Mouse (Mus musculus) limb, embryonic 13.5 days (tissue): Measurements from ENCODE around the gene Ephb1. TPM values are rescaled to one million over a fixed set of nuclear protein-coding genes. Genes with fewer than 3 reads are reported as not detected.

Experiments used
- ATAC-seq: fragments of 200-750 bp; cut with Nextera tagmentation; 2 replicates; pipeline ENCODE4 v1.8.0; 2017; ENCODE audit warnings: low read depth, moderate number of reproducible peaks, moderate TSS enrichment; ENCODE audit not compliant: low FRiP score
- H3K27ac ChIP-seq: fragments of 300-500 bp; sonication (generic); 2 replicates; pipeline ENCODE4 v1.5.1; 2015; ENCODE audit warnings: inconsistent platforms, mild to moderate bottlenecking, moderate library complexity
- H3K27me3 ChIP-seq: fragments of 300-500 bp; sonication (generic); 2 replicates; pipeline ENCODE4 v1.6.1; 2015; ENCODE audit warnings: mild to moderate bottlenecking, inconsistent platforms
- H3K36me3 ChIP-seq: fragments of 300-500 bp; sonication (generic); 2 replicates; pipeline ENCODE4 v1.6.1; 2015; ENCODE audit warnings: inconsistent platforms, mild to moderate bottlenecking, moderate library complexity
- H3K4me1 ChIP-seq: fragments of 300-500 bp; sonication (generic); 2 replicates; pipeline ENCODE4 v1.6.1; 2015; ENCODE audit warnings: inconsistent platforms
- H3K4me2 ChIP-seq: fragments of 300-500 bp; sonication (generic); replicated peaks from 2 replicates; pipeline ENCODE4 v1.6.1; 2015; ENCODE audit warnings: inconsistent platforms, mild to moderate bottlenecking, moderate library complexity
- H3K4me3 ChIP-seq: fragments of 300-500 bp; sonication (generic); 2 replicates; pipeline ENCODE4 v1.5.1; 2015; ENCODE audit warnings: moderate library complexity, mild to moderate bottlenecking, inconsistent platforms
- H3K9ac ChIP-seq: fragments of 300-500 bp; sonication (generic); 2 replicates; pipeline ENCODE4 v1.6.1; 2015; ENCODE audit warnings: mild to moderate bottlenecking, inconsistent platforms
- H3K9me3 ChIP-seq: fragments of 300-500 bp; sonication (generic); 2 replicates; pipeline ENCODE4 v1.6.1; 2016; ENCODE audit warnings: inconsistent platforms
- WGBS: fragments of 180-500 bp; shearing (Covaris S2); methylation state at CpG from one replicate; pipeline ENCODE4 v1.1.7; 2015; 5-methylcytosine and 5-hydroxymethylcytosine counted together
- polyA plus RNA-seq: library from polyadenylated mRNA; unstranded; fragments of >200 nt; fragmentation: Nextera tagmentation; extraction: Ambion mirVana; gene quantifications from 2 replicates; pipeline ENCODE4 v1.2.1, GENCODE M21; 2015

The Ephb1 gene
- polyA plus RNA-seq, 1 experiment from 2014 or later = 4.2 TPM

DNA sequence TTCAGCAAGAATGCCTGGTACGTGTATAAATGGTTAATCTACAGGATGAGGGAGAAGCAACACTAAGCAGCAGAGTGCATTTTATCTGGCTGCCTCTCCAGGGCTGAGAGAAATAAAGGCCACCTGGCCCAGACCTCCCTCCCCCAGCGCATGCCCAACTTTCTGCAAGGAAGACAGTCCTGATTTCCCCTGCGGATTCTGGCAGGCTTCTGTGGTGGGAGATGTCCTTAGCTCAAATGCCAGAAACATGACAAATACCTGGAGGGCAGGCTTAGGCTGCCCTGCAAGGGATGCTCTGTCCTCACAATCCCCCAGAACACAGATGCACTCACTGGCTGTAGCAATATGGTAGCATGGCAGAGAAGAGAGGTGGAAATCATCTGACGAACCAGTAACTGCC is 416.4 kb downstream of the Ephb1 start:
- Histone ChIP-seq H3K4me2 (no peak overlapping the region), H3K9me3 (no peaks in the 10 kb centered on the region), H3K4me3 (no peak overlapping the region), H3K36me3 (no peaks in the 10 kb centered on the region), H3K27ac (no peak overlapping the region), H3K27me3 (no peaks in the 10 kb centered on the region), H3K4me1 (no peaks in the 10 kb centered on the region), H3K9ac (no peak overlapping the region)
- 75% methylated on average over 4 of the region's 4 CpGs for WGBS
- ATAC-seq = no peak

DNA sequence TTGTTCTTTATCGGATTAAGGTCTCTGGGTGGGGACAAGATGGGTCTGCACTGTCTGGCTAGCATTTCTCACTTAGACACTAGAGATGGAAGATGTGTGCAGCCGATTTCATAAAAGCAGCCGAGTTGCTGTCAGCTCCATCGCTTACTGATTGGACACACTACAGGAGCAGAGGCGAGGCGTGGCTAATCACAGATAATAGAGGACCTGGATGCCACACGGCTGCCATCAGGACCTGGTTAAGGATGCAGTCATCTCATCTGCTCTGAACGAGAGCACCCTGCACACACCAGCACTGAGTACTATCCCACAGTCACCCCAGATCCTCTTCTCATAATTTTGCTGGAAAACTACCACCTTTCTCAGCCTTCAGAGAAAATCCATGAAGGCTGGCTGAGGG is 419.6 kb downstream of the Ephb1 start:
- Histone ChIP-seq H3K4me3 (no peak overlapping the region), H3K9me3 (no peaks in the 10 kb centered on the region), H3K4me1 (no peaks in the 10 kb centered on the region), H3K27me3 (no peaks in the 10 kb centered on the region), H3K9ac (no peak overlapping the region), H3K4me2 (no peak overlapping the region), H3K36me3 (no peaks in the 10 kb centered on the region), H3K27ac (no peak overlapping the region)
- no peak for ATAC-seq
- 79% methylated on average over 8 of the region's 8 CpGs for WGBS

DNA sequence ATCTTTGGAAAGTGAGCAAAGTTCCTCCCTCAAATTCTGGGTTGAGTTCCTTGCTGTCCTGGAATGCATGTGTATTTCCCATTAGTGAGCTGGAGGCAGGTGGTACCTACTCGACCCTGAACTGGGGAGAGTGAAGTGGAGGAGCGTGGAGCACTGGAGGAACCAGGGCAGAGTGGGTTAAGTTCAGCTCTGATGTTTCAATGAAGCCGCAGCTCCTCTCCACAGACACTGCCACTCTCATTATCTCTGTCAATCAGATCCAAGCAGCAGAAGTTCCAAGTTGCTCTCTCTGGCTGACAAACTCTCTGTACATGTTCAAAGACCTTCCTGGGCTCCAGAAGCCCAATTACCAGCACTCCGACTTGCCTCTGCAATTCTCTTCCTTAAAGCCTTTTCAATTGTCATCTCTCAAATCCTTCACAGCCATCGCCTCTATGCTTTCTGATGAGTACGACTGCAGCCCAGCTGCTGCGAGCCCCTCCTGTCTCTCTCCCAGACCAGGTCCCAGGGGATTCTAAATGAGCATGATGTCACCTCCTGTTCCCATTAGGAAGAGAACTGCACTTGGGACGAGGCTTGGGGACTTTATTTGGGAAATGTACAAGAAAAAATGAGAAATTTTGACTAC is 420.4 kb downstream of the Ephb1 start:
- Histone ChIP-seq H3K9ac (no peak overlapping the region), H3K27ac (no peak overlapping the region), H3K9me3 (no peaks in the 10 kb centered on the region), H3K36me3 (no peaks in the 10 kb centered on the region), H3K4me3 (no peak overlapping the region), H3K4me2 (no peak overlapping the region), H3K4me1 (no peaks in the 10 kb centered on the region), H3K27me3 (no peaks in the 10 kb centered on the region)
- ATAC-seq = no peak
- WGBS = 58% methylated on average over 8 of the region's 8 CpGs

DNA sequence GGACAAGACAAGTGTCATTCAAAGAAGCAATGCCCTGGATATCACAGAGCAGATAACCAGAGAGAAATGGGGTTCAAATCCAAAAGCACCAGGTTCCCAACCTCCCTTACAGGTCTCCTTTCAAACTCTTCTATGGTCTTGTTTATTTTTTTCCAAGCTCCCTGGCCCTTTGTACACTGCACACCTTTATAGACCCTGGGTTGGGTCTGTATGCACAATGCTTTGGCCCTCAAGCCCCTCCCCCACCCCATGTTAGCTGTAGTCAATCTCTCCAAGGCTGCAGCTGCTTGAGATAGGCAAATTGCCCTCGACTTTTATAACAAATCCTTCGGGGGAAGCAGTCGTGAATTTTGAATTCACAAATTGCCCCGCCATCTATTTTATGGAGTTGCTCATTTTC is 429.7 kb downstream of the Ephb1 start:
- Histone ChIP-seq H3K9me3 (no peaks in the 10 kb centered on the region), H3K27ac (no peak overlapping the region), H3K4me3 (no peak overlapping the region), H3K4me1 (no peaks in the 10 kb centered on the region), H3K9ac (no peak overlapping the region), H3K36me3 (no peaks in the 10 kb centered on the region), H3K4me2 (no peak overlapping the region), H3K27me3 (no peaks in the 10 kb centered on the region)
- 39% methylated on average over 4 of the region's 4 CpGs for WGBS
- ATAC-seq = no peak

DNA sequence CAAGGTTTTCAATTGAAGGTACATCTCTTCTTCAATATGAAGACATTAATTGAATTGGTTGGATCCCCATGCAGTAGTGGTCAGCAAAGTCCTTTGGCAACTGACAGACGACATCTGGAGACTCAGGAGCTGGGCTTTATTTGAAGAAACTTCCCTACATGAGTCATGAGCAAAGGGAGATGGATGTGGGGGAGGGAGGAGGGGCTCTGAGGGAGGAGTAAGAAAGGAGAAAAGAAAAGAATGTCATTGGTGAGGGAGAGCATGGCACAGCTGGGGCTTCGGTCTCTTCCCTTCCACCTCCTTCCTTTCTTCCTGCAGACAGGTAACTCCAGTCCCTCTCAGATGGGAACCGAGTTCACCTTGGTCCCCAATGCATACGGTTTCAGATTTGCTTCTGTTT is 431.6 kb downstream of the Ephb1 start:
- H3K9ac ChIP-seq = no peak overlapping the region
- no peaks in the 10 kb centered on the region for H3K9me3 ChIP-seq
- no peaks in the 10 kb centered on the region for H3K27me3 ChIP-seq
- no peak for ATAC-seq
- no peak overlapping the region for H3K4me3 ChIP-seq
- no peak overlapping the region for H3K27ac ChIP-seq
- H3K4me1 ChIP-seq = no peaks in the 10 kb centered on the region
- no peak overlapping the region for H3K4me2 ChIP-seq
- 79% methylated on average over 4 of the region's 4 CpGs for WGBS
- H3K36me3 ChIP-seq = no peaks in the 10 kb centered on the region

DNA sequence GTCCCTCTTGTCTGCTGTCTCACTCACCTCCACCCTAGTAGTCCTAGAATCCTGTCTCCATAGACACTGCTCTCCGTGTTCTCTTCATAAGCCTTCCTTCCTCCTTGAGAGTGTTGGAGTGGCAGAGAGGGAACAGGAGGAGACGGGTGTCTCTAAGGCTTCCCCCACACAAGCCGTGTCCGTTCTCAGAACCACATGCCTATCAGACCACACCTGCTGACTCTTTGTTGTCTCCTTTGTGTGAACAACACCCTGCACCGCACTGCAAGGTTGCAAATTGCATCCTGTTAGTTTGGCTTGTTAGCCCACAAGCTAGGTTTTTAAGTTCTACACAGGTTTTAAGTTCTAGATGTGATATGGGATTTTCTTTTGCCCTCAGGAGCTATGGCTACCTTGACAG is 435.2 kb downstream of the Ephb1 start:
- no peak overlapping the region for H3K27ac ChIP-seq
- H3K9ac ChIP-seq = no peak overlapping the region
- no peak overlapping the region for H3K4me3 ChIP-seq
- H3K9me3 ChIP-seq = no peaks in the 10 kb centered on the region
- H3K27me3 ChIP-seq = no peaks in the 10 kb centered on the region
- H3K4me1 ChIP-seq = no peaks in the 10 kb centered on the region
- ATAC-seq = no peak
- no peak overlapping the region for H3K4me2 ChIP-seq
- no peaks in the 10 kb centered on the region for H3K36me3 ChIP-seq
- WGBS = 80% methylated on average over 5 of the region's 5 CpGs

DNA sequence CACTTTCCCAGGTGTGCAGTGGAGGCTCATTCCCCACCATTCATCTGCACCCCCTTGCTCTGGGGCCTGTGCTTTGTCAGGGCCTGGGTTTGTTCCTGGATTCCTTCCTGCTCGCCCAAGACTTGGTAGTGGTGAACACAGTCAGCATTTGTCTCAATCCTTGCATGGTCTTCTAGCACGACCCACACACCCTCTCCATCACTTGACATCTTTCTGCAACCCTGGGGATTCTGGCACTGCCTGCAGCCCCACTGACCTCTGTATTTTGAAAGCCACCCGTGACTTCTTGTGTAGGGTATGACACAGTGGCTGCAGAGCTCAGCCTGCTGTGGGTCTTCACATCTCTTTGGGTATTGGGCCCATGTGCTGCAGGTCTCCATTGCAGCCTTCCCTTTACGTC is 435.7 kb downstream of the Ephb1 start:
- Histone ChIP-seq H3K27me3 (no peaks in the 10 kb centered on the region), H3K4me1 (no peaks in the 10 kb centered on the region), H3K36me3 (no peaks in the 10 kb centered on the region), H3K9me3 (no peaks in the 10 kb centered on the region), H3K4me2 (no peak overlapping the region), H3K9ac (no peak overlapping the region), H3K4me3 (no peak overlapping the region), H3K27ac (no peak overlapping the region)
- WGBS = 82% methylated on average over 4 of the region's 4 CpGs
- ATAC-seq = no peak

DNA sequence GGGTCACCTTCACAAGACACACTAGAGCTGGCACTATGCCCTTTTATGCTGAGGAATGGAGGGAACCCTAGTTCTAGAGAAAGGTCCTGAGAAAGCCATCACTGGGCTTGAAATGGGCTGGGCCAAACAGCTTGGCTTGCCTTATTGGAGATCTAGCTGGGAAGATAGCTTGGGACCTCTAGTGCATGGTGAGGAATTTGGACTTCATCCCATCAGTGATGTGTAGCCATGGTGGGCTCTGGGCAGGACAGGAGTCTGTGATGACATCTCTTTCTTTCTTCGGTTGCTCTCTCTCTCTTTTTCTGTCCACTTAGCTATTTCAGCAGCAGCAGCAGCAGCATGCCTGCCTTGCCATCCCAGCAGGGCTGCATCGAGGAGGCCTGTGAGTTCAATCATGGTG is 439.4 kb downstream of the Ephb1 start:
- Histone ChIP-seq H3K4me3 (no peak overlapping the region), H3K36me3 (no peaks in the 10 kb centered on the region), H3K9me3 (no peaks in the 10 kb centered on the region), H3K27ac (no peak overlapping the region), H3K4me1 (peaks cover 6% of the 10 kb centered on the region; the same call in 1 of the 2 replicates), H3K4me2 (no peak overlapping the region), H3K9ac (no peak overlapping the region), H3K27me3 (no peaks in the 10 kb centered on the region)
- no peak for ATAC-seq
- WGBS = 87% methylated on average over 2 of the region's 2 CpGs

DNA sequence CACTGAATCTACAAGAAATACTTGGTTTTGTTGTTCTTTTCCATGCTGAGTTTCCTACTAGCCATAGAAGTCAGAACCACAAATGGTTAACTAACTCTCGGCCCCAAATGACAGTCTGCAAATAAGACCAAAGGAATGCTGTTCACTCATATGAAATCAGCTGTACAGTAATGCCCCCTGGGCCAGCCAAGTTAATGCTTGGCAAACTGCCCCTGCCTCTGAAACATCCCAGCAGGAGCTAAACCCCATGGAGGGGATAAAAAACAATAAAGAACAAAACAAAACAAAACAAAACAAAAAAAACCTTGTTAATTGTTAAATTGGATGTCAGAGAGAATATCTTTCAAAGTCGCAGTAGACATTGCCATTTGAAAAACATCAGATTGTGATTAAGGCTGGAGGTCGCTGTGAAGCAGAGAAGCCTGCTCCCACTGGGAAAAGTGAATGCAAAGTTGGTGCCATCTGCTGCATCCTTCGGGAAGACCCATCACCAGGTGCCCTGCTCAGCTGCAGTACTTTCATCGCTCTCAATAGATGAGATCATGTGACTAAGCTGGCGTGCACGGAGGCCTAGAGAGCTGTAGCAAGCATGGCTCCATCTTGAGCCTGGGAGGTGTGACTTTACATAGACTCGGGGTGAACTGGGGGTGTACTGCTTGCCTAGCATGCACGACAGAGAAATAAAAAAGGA is 443.2 kb downstream of the Ephb1 start:
- Histone ChIP-seq H3K36me3 (no peaks in the 10 kb centered on the region), H3K4me3 (no peak overlapping the region), H3K9ac (no peak overlapping the region), H3K4me2 (no peak overlapping the region), H3K9me3 (no peaks in the 10 kb centered on the region), H3K27ac (no peak overlapping the region), H3K4me1 (peaks cover 6% of the 10 kb centered on the region; the same call in 1 of the 2 replicates), H3K27me3 (no peaks in the 10 kb centered on the region)
- no peak for ATAC-seq
- WGBS = 51% methylated on average over 9 of the region's 9 CpGs

DNA sequence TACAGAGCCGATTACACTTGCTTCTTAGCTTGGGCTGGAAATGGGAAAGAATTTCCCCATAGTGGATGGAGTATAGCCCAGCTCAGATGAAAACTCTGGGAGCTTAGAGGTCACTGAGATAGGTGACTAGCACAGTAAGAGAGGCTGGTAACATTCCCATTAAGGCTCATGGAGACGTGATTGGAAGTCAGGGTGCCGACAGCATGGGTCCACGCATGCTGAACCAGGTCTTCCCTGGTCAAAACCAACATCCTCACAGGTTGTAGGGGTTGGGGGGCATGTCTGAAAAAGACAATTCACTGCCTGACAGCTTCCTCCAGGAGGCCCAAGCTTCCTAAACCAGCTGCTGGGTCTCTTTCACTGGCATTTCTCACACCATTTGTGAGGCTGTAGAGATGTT is 445.0 kb downstream of the Ephb1 start:
- Histone ChIP-seq H3K4me3 (no peak overlapping the region), H3K27me3 (no peaks in the 10 kb centered on the region), H3K36me3 (no peaks in the 10 kb centered on the region), H3K27ac (no peak overlapping the region), H3K9ac (no peak overlapping the region), H3K9me3 (no peaks in the 10 kb centered on the region), H3K4me2 (no peak overlapping the region), H3K4me1 (peaks cover 6% of the 10 kb centered on the region; the same call in 1 of the 2 replicates)
- 85% methylated on average over 4 of the region's 4 CpGs for WGBS
- no peak for ATAC-seq

DNA sequence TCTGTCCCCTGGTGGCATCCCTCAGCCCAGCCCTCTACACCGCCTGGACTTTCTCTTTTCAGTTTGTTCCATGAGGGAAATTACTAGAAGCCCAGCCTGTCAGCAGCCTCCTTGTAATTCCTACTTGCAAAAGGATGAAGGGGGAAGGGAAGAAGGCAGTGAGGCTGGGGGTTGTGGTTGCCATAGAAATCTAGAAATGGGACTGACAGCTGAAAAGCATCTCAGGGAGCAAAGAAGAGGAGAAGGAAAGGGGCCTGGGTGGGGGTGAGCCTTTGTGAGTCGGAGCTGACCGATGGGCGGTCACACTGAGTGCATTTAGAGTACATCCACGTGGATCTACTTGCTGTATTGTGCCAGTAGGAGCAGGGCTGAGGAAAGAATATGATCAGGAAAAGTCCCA is 445.6 kb downstream of the Ephb1 start:
- Histone ChIP-seq H3K4me3 (no peak overlapping the region), H3K9me3 (no peaks in the 10 kb centered on the region), H3K9ac (no peak overlapping the region), H3K27ac (no peak overlapping the region), H3K4me2 (no peak overlapping the region), H3K27me3 (no peaks in the 10 kb centered on the region), H3K36me3 (no peaks in the 10 kb centered on the region), H3K4me1 (peaks cover 6% of the 10 kb centered on the region; the same call in 1 of the 2 replicates)
- 79% methylated on average over 5 of the region's 5 CpGs for WGBS
- ATAC-seq = no peak

DNA sequence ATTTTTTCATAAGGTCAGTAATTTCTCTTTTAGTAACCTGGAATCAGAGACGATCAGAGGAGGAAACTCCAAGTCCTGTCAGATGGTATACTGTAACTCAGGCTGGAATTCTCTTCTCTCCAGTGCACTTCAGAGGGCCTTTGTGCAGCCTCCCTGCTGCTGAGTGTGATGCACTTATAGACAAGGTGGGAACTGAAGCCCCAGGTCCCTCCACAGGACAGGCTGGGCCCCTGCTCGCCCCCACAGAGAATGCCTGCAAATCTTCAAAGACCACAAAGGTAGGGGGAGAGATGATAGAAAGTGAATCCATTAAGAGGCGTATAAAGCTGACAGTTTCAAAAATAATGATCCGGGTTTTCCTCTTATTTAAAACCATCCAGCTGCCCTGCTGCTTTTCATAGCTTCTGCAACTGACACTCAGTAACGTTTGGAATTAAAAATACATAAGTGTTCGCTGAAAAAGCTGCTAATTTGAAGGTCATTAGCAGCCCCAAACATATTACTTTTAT is 446.7 kb downstream of the Ephb1 start:
- Histone ChIP-seq H3K4me3 (no peak overlapping the region), H3K27ac (no peak overlapping the region), H3K4me1 (peaks cover 6% of the 10 kb centered on the region; the same call in 1 of the 2 replicates), H3K9ac (no peak overlapping the region), H3K4me2 (no peak overlapping the region), H3K27me3 (no peaks in the 10 kb centered on the region), H3K36me3 (no peaks in the 10 kb centered on the region), H3K9me3 (no peaks in the 10 kb centered on the region)
- WGBS = 62% methylated on average over 6 of the region's 6 CpGs
- no peak for ATAC-seq

DNA sequence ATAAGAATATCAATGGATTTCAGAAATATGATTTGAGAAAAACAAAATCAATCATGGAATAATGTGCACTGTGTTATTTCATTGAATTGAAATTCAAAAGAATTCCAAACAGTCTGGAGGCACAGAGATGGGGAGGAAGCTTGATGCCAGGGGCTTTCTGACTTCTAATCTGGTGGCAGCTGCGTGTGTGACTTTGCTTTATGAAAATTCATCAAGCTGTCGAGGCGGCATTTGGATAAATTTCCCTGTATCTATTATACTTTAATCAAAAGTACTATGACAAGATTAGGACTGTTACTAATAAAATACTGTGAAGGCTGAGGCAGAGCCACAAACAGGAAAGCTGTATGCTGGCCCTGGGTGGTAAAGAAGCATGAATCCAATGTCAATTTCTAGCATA is 451.1 kb downstream of the Ephb1 start:
- H3K9me3 ChIP-seq = no peaks in the 10 kb centered on the region
- no peaks in the 10 kb centered on the region for H3K4me1 ChIP-seq
- H3K4me3 ChIP-seq = no peak overlapping the region
- H3K9ac ChIP-seq = no peak overlapping the region
- no peak overlapping the region for H3K4me2 ChIP-seq
- H3K27me3 ChIP-seq = no peaks in the 10 kb centered on the region
- H3K27ac ChIP-seq = no peak overlapping the region
- WGBS = 86% methylated on average over 3 of the region's 3 CpGs
- ATAC-seq = no peak
- H3K36me3 ChIP-seq = no peaks in the 10 kb centered on the region
